Mouse (Mus musculus): ENCODE results near the gene Prkn.

GRCm38 (mm10) chr17:11229011-11229410 is 388.8 kb downstream of the Prkn start:
- TF ChIP-seq CTCF (IDR thresholded peaks at IDR 0.05; ENCODE audit: extremely low read depth, insufficient read length, insufficient replicate concordance, low read depth, low read length) (no peak), POLR2A (IDR thresholded peaks at IDR 0.05; ENCODE audit: low read depth, low read length) (no peak)

Data from small intestine, adult 2 months (tissue).